Mouse (Mus musculus): ENCODE measurements around the gene Clec2d.
"Not testable (repeated sequence)": the region's sequence is repeated elsewhere in the genome, so short reads cannot be mapped to it uniquely, and the experiment has no call there.

Gene Clec2d

GRCm38 (mm10) chr6:129180403-129181169, at the start of gene Clec2d:
Clec2d (plus strand) TSS chr6:129180615.
- DNase-seq (ENCODE audit: low spot score in 2 of 2) = peak; percentile 56 to 80

GRCm38 (mm10) chr6:129132604-129133341, 47.6 kb upstream of the Clec2d start:
- no peak for DNase-seq (ENCODE audit: low spot score in 2 of 2)

- no peak for DNase-seq (ENCODE audit: low spot score in 2 of 2)
Measured at GRCm38 (mm10) chr6:129146812-129147211, 33.6 kb upstream of the Clec2d start.

- DNase-seq (ENCODE audit: low spot score in 2 of 2) = no peak
Measured at GRCm38 (mm10) chr6:129160103-129160502, 20.3 kb upstream of the Clec2d start.

GRCm38 (mm10) chr6:129161136-129161535, 19.3 kb upstream of the Clec2d start:
- DNase-seq (ENCODE audit: low spot score in 2 of 2) = no peak

- no peak for DNase-seq (ENCODE audit: low spot score in 2 of 2)
Measured at GRCm38 (mm10) chr6:129161951-129162350, 18.5 kb upstream of the Clec2d start.

GRCm38 (mm10) chr6:129162587-129163159, 17.7 kb upstream of the Clec2d start:
- DNase-seq (ENCODE audit: low spot score in 2 of 2) = no peak

GRCm38 (mm10) chr6:129163606-129164005, 16.8 kb upstream of the Clec2d start:
- DNase-seq (ENCODE audit: low spot score in 2 of 2) = no peak

GRCm38 (mm10) chr6:129170925-129171324, 9.5 kb upstream of the Clec2d start:
- DNase-seq (ENCODE audit: low spot score in 2 of 2) = no peak

GRCm38 (mm10) chr6:129171675-129172074, 8.7 kb upstream of the Clec2d start:
- DNase-seq (ENCODE audit: low spot score in 2 of 2) = no peak

GRCm38 (mm10) chr6:129174836-129175235, 5.6 kb upstream of the Clec2d start:
- DNase-seq (ENCODE audit: low spot score in 2 of 2) = no peak

- no peak for DNase-seq (ENCODE audit: low spot score in 2 of 2)
Measured at GRCm38 (mm10) chr6:129175612-129176011, 4.8 kb upstream of the Clec2d start.

- DNase-seq (ENCODE audit: low spot score in 2 of 2) = no peak
Measured at GRCm38 (mm10) chr6:129176621-129177020, 3.8 kb upstream of the Clec2d start.

GRCm38 (mm10) chr6:129179281-129179680, 1.1 kb upstream of the Clec2d start:
- no peak for DNase-seq (ENCODE audit: low spot score in 2 of 2)

- DNase-seq (ENCODE audit: low spot score in 2 of 2) = not testable (repeated sequence)
Measured at GRCm38 (mm10) chr6:129179831-129180230, 584 bp upstream of the Clec2d start.

GRCm38 (mm10) chr6:129181249-129181648, 834 bp downstream of the Clec2d start:
- no peak for DNase-seq (ENCODE audit: low spot score in 2 of 2)

GRCm38 (mm10) chr6:129181683-129182082, 1.3 kb downstream of the Clec2d start:
- DNase-seq (ENCODE audit: low spot score in 2 of 2) = peak in 1 of 2 experiments; percentile 29

- no peak for DNase-seq (ENCODE audit: low spot score in 2 of 2)
Measured at GRCm38 (mm10) chr6:129182518-129182917, 2.1 kb downstream of the Clec2d start.

GRCm38 (mm10) chr6:129184001-129184400, 3.6 kb downstream of the Clec2d start:
- not testable (repeated sequence) for DNase-seq (ENCODE audit: low spot score in 2 of 2)

GRCm38 (mm10) chr6:129184788-129185187, 4.4 kb downstream of the Clec2d start:
- DNase-seq (ENCODE audit: low spot score in 2 of 2) = no peak

GRCm38 (mm10) chr6:129186022-129186421, 5.6 kb downstream of the Clec2d start:
- DNase-seq (ENCODE audit: low spot score in 2 of 2) = no peak

- DNase-seq (ENCODE audit: low spot score in 2 of 2) = no peak
Measured at GRCm38 (mm10) chr6:129186457-129187199, 6.2 kb downstream of the Clec2d start.
